Mouse (Mus musculus): ENCODE data around the gene Gpha2. TPM values are rescaled to one million over a fixed set of nuclear protein-coding genes. Genes with fewer than 3 reads are reported as not detected.
A peak's percentile ranks its signal among the peaks of the same experiment; 100 is the strongest.

Gpha2 gene
- total RNA-seq, 2 experiments from 2014 or later = not detected

GRCm38 (mm10) chr19:6270661-6271060, 44.5 kb downstream of the Gpha2 start:
- no peak for ATAC-seq (replicated peaks; ENCODE audit: low FRiP score, poor library complexity, severe bottlenecking)

- no peak for ATAC-seq (replicated peaks; ENCODE audit: low FRiP score, poor library complexity, severe bottlenecking)
Measured at GRCm38 (mm10) chr19:6271206-6271605, 45.0 kb downstream of the Gpha2 start.

GRCm38 (mm10) chr19:6272053-6272452, 45.9 kb downstream of the Gpha2 start:
- no peak for ATAC-seq (replicated peaks; ENCODE audit: low FRiP score, poor library complexity, severe bottlenecking)

- no peak for ATAC-seq (replicated peaks; ENCODE audit: low FRiP score, poor library complexity, severe bottlenecking)
Measured at GRCm38 (mm10) chr19:6272738-6273137, 46.6 kb downstream of the Gpha2 start.

GRCm38 (mm10) chr19:6273592-6273991, 47.4 kb downstream of the Gpha2 start:
- ATAC-seq (replicated peaks; ENCODE audit: low FRiP score, poor library complexity, severe bottlenecking) = no peak

- no peak for ATAC-seq (replicated peaks; ENCODE audit: low FRiP score, poor library complexity, severe bottlenecking)
Measured at GRCm38 (mm10) chr19:6273998-6274608, 47.9 kb downstream of the Gpha2 start.

- ATAC-seq (replicated peaks; ENCODE audit: low FRiP score, poor library complexity, severe bottlenecking) = no peak; the same call in 1 of the 2 replicates
Measured at GRCm38 (mm10) chr19:6275740-6276389, 49.7 kb downstream of the Gpha2 start.

- peak; percentile 85 for ATAC-seq (replicated peaks; ENCODE audit: low FRiP score, poor library complexity, severe bottlenecking)
Measured at GRCm38 (mm10) chr19:6276426-6277421, 50.5 kb downstream of the Gpha2 start, which contains the start of gene Ehd1. TSS of gene Ehd1 (plus strand) at chr19:6276725.

Other genes starting within 250 kb of the Gpha2 start
- gene Slc22a20, start 240.2 kb upstream of the Gpha2 start, total RNA-seq (2015; ENCODE audit: low replicate concordance) = not detected in 2 replicates
- gene Slc22a20, start 240.2 kb upstream of the Gpha2 start, total RNA-seq (2017; ENCODE audit: low replicate concordance) = not detected in 2 replicates
- 18.1 and 23.8 TPM in 2 replicates for gene Capn1, start 210.5 kb upstream of the Gpha2 start, total RNA-seq (2015; ENCODE audit: low replicate concordance)
- 34.8 and 43.7 TPM in 2 replicates for gene Capn1, start 210.5 kb upstream of the Gpha2 start, total RNA-seq (2017; ENCODE audit: low replicate concordance)
- gene Syvn1, start 179.8 kb upstream of the Gpha2 start, total RNA-seq (2015; ENCODE audit: low replicate concordance) = 35.5 and 43.0 TPM in 2 replicates
- 9.9 and 16.0 TPM in 2 replicates for gene Syvn1, start 179.8 kb upstream of the Gpha2 start, total RNA-seq (2017; ENCODE audit: low replicate concordance)
- gene Mrpl49, start 168.6 kb upstream of the Gpha2 start, total RNA-seq (2015; ENCODE audit: low replicate concordance) = 10.0 and 15.3 TPM in 2 replicates
- 8.1 and 10.2 TPM in 2 replicates for gene Mrpl49, start 168.6 kb upstream of the Gpha2 start, total RNA-seq (2017; ENCODE audit: low replicate concordance)
- gene Fau, start 168.5 kb upstream of the Gpha2 start, total RNA-seq (2015; ENCODE audit: low replicate concordance) = 503 and 517 TPM in 2 replicates
- 317 and 511 TPM in 2 replicates for gene Fau, start 168.5 kb upstream of the Gpha2 start, total RNA-seq (2017; ENCODE audit: low replicate concordance)
- gene Znhit2, start 165.2 kb upstream of the Gpha2 start, total RNA-seq (2015; ENCODE audit: low replicate concordance) = 1.3 and 2.7 TPM in 2 replicates
- gene Znhit2, start 165.2 kb upstream of the Gpha2 start, total RNA-seq (2017; ENCODE audit: low replicate concordance) = 2.5 and 6.3 TPM in 2 replicates
- 1.2 and 2.3 TPM in 2 replicates for gene Tm7sf2, start 158.0 kb upstream of the Gpha2 start, total RNA-seq (2015; ENCODE audit: low replicate concordance)
- 0.98 and 4.2 TPM in 2 replicates for gene Tm7sf2, start 158.0 kb upstream of the Gpha2 start, total RNA-seq (2017; ENCODE audit: low replicate concordance)
- 16.3 and 21.3 TPM in 2 replicates for gene Vps51, start 149.1 kb upstream of the Gpha2 start, total RNA-seq (2015; ENCODE audit: low replicate concordance)
- gene Vps51, start 149.1 kb upstream of the Gpha2 start, total RNA-seq (2017; ENCODE audit: low replicate concordance) = 12.3 and 13.4 TPM in 2 replicates
- not detected in 2 replicates for gene Tmem262, start 146.3 kb upstream of the Gpha2 start, total RNA-seq (2015; ENCODE audit: low replicate concordance)
- not detected in 2 replicates for gene Tmem262, start 146.3 kb upstream of the Gpha2 start, total RNA-seq (2017; ENCODE audit: low replicate concordance)
- gene Gm28374, start 144.1 kb upstream of the Gpha2 start, total RNA-seq (2015; ENCODE audit: low replicate concordance) = not detected in 2 replicates
- not detected in 2 replicates for gene Gm28374, start 144.1 kb upstream of the Gpha2 start, total RNA-seq (2017; ENCODE audit: low replicate concordance)
- 0.77 and 3.8 TPM in 2 replicates for gene Zfpl1, start 141.4 kb upstream of the Gpha2 start, total RNA-seq (2015; ENCODE audit: low replicate concordance)
- 5.0 and 7.8 TPM in 2 replicates for gene Zfpl1, start 141.4 kb upstream of the Gpha2 start, total RNA-seq (2017; ENCODE audit: low replicate concordance)
- 10.2 and 21.3 TPM in 2 replicates for gene Cdca5, start 141.4 kb upstream of the Gpha2 start, total RNA-seq (2015; ENCODE audit: low replicate concordance)
- 8.1 and 11.6 TPM in 2 replicates for gene Cdca5, start 141.4 kb upstream of the Gpha2 start, total RNA-seq (2017; ENCODE audit: low replicate concordance)
- not detected in 2 replicates for gene AC131692.1, start 132.0 kb upstream of the Gpha2 start, total RNA-seq (2015; ENCODE audit: low replicate concordance)
- 2.6 and 3.2 TPM in 2 replicates for gene AC131692.1, start 132.0 kb upstream of the Gpha2 start, total RNA-seq (2017; ENCODE audit: low replicate concordance)
- 0.58 and 1.0 TPM in 2 replicates for gene Naaladl1, start 120.6 kb upstream of the Gpha2 start, total RNA-seq (2015; ENCODE audit: low replicate concordance)
- 0.26 TPM in 1 of 2 replicates, not detected in the other for gene Naaladl1, start 120.6 kb upstream of the Gpha2 start, total RNA-seq (2017; ENCODE audit: low replicate concordance)
- 6.3 and 10.2 TPM in 2 replicates for gene Sac3d1, start 107.7 kb upstream of the Gpha2 start, total RNA-seq (2015; ENCODE audit: low replicate concordance)
- gene Sac3d1, start 107.7 kb upstream of the Gpha2 start, total RNA-seq (2017; ENCODE audit: low replicate concordance) = 3.7 and 6.1 TPM in 2 replicates
- gene Snx15, start 98.1 kb upstream of the Gpha2 start, total RNA-seq (2015; ENCODE audit: low replicate concordance) = 115 and 175 TPM in 2 replicates
- gene Snx15, start 98.1 kb upstream of the Gpha2 start, total RNA-seq (2017; ENCODE audit: low replicate concordance) = 111 and 128 TPM in 2 replicates
- gene Batf2, start 85.4 kb upstream of the Gpha2 start, total RNA-seq (2015; ENCODE audit: low replicate concordance) = not detected in 2 replicates
- 2.4 TPM in 1 of 2 replicates, not detected in the other for gene Batf2, start 85.4 kb upstream of the Gpha2 start, total RNA-seq (2017; ENCODE audit: low replicate concordance)
- gene Arl2, start 84.8 kb upstream of the Gpha2 start, total RNA-seq (2015; ENCODE audit: low replicate concordance) = 3.7 and 11.9 TPM in 2 replicates
- 3.7 and 5.3 TPM in 2 replicates for gene Arl2, start 84.8 kb upstream of the Gpha2 start, total RNA-seq (2017; ENCODE audit: low replicate concordance)
- not detected in 2 replicates for gene Majin, start 42.0 kb upstream of the Gpha2 start, total RNA-seq (2015; ENCODE audit: low replicate concordance)
- gene Majin, start 42.0 kb upstream of the Gpha2 start, total RNA-seq (2017; ENCODE audit: low replicate concordance) = not detected in 2 replicates
- 45.5 and 51.0 TPM in 2 replicates for gene Ppp2r5b, start 9.5 kb downstream of the Gpha2 start, total RNA-seq (2015; ENCODE audit: low replicate concordance)
- 117 and 295 TPM in 2 replicates for gene Ppp2r5b, start 9.5 kb downstream of the Gpha2 start, total RNA-seq (2017; ENCODE audit: low replicate concordance)
- gene Atg2a, start 15.3 kb downstream of the Gpha2 start, total RNA-seq (2015; ENCODE audit: low replicate concordance) = 32.4 and 33.4 TPM in 2 replicates
- 32.2 and 39.0 TPM in 2 replicates for gene Atg2a, start 15.3 kb downstream of the Gpha2 start, total RNA-seq (2017; ENCODE audit: low replicate concordance)
- 12.7 and 13.2 TPM in 2 replicates for gene Ehd1, start 50.3 kb downstream of the Gpha2 start, total RNA-seq (2015; ENCODE audit: low replicate concordance)
- gene Ehd1, start 50.3 kb downstream of the Gpha2 start, total RNA-seq (2017; ENCODE audit: low replicate concordance) = 25.8 and 25.9 TPM in 2 replicates
- gene Cdc42bpg, start 80.1 kb downstream of the Gpha2 start, total RNA-seq (2015; ENCODE audit: low replicate concordance) = 0.21 TPM in 1 of 2 replicates, not detected in the other
- gene Cdc42bpg, start 80.1 kb downstream of the Gpha2 start, total RNA-seq (2017; ENCODE audit: low replicate concordance) = 0.17 and 0.70 TPM in 2 replicates
- 6.0 and 7.3 TPM in 2 replicates for gene Men1, start 108.6 kb downstream of the Gpha2 start, total RNA-seq (2015; ENCODE audit: low replicate concordance)
- gene Men1, start 108.6 kb downstream of the Gpha2 start, total RNA-seq (2017; ENCODE audit: low replicate concordance) = 2.5 and 9.6 TPM in 2 replicates
- gene Map4k2, start 114.8 kb downstream of the Gpha2 start, total RNA-seq (2015; ENCODE audit: low replicate concordance) = 21.5 and 30.0 TPM in 2 replicates
- 14.5 and 21.1 TPM in 2 replicates for gene Map4k2, start 114.8 kb downstream of the Gpha2 start, total RNA-seq (2017; ENCODE audit: low replicate concordance)
- 71.3 and 72.7 TPM in 2 replicates for gene Sf1, start 137.3 kb downstream of the Gpha2 start, total RNA-seq (2015; ENCODE audit: low replicate concordance)
- 42.1 and 81.4 TPM in 2 replicates for gene Sf1, start 137.3 kb downstream of the Gpha2 start, total RNA-seq (2017; ENCODE audit: low replicate concordance)
- gene Pygm, start 158.0 kb downstream of the Gpha2 start, total RNA-seq (2015; ENCODE audit: low replicate concordance) = not detected in 2 replicates
- gene Pygm, start 158.0 kb downstream of the Gpha2 start, total RNA-seq (2017; ENCODE audit: low replicate concordance) = not detected in 2 replicates
- gene Rasgrp2, start 173.0 kb downstream of the Gpha2 start, total RNA-seq (2015; ENCODE audit: low replicate concordance) = 55.4 and 90.1 TPM in 2 replicates
- gene Rasgrp2, start 173.0 kb downstream of the Gpha2 start, total RNA-seq (2017; ENCODE audit: low replicate concordance) = 31.9 and 39.0 TPM in 2 replicates
- gene Nrxn2, start 192.4 kb downstream of the Gpha2 start, total RNA-seq (2015; ENCODE audit: low replicate concordance) = not detected in 2 replicates
- gene Nrxn2, start 192.4 kb downstream of the Gpha2 start, total RNA-seq (2017; ENCODE audit: low replicate concordance) = not detected in 2 replicates

Measured in erythroblast, adult 5-6 weeks (primary cell).